In genomic region chr17:35860831-35861197, GRCm38 (mm10) we compare ENCODE assay signal across 1 mouse cellular context.
A peak's percentile ranks its signal among the peaks of the same experiment; 100 is the strongest.
TF ChIP-seq lines count a peak whose summit lies in the region.

No protein-coding gene starts in this region.

TF ChIP-seq in CH12.LX, 34 proteins besides CTCF, POLR2A, EP300 and RAD21:
- no peak for TF ChIP-seq ETS1 (conservative IDR thresholded peaks at IDR 0.05; ENCODE audit: low read depth, low read length)
- TF ChIP-seq MAX (IDR thresholded peaks at IDR 0.05; ENCODE audit: low read length): no peak
- TF ChIP-seq CHD2 (IDR thresholded peaks at IDR 0.05; ENCODE audit: low read length): no peak
- TF ChIP-seq BHLHE40 (IDR thresholded peaks at IDR 0.05; ENCODE audit: low read depth, low read length): peak; percentile 10; the same call in 1 of the 2 replicates
- TF ChIP-seq CHD1 (IDR thresholded peaks at IDR 0.05; ENCODE audit: low read depth, low read length): no peak
